Mouse (Mus musculus) neural tube, embryonic 11.5 days (tissue): ENCODE measurements at regions not wholly inside any gene's neighbourhood (a gene's known extent, or its start where the extent isn't known, plus 50 kb on each side); places are given as distances from the start of the nearest gene placed in this dataset.

Experiments
- ATAC-seq: fragments of 200-750 bp; cut with Nextera tagmentation; 2 replicates; pipeline ENCODE4 v1.8.0; 2017; ENCODE audit warnings: moderate number of reproducible peaks, mild to moderate bottlenecking, moderate TSS enrichment, moderate library complexity; ENCODE audit not compliant: insufficient read depth, low FRiP score, low TSS enrichment
- DNase-seq: peaks from one replicate; pipeline ENCODE4 v3.0.0-alpha.2; 2015; ENCODE audit warnings: low spot score
- H3K27ac ChIP-seq: fragments of 300-500 bp; sonication (generic); 2 replicates; pipeline ENCODE4 v1.5.1; 2014; ENCODE audit warnings: low read depth, mild to moderate bottlenecking, low read length
- H3K27me3 ChIP-seq: fragments of 300-500 bp; sonication (generic); 2 replicates; pipeline ENCODE4 v1.6.1; 2014; ENCODE audit warnings: mild to moderate bottlenecking, low read length, mixed read lengths; ENCODE audit not compliant: control insufficient read depth, insufficient read depth
- H3K36me3 ChIP-seq: fragments of 300-500 bp; sonication (generic); 2 replicates; pipeline ENCODE4 v1.6.1; 2014; ENCODE audit warnings: mild to moderate bottlenecking, low read length, moderate library complexity, mixed read lengths; ENCODE audit not compliant: control insufficient read depth, insufficient read depth
- H3K4me1 ChIP-seq: fragments of 300-500 bp; sonication (generic); 2 replicates; pipeline ENCODE4 v1.6.1; 2014; ENCODE audit warnings: low read length, mixed read lengths; ENCODE audit not compliant: control insufficient read depth, insufficient read depth
- H3K4me2 ChIP-seq: fragments of 300-500 bp; sonication (generic); 2 replicates; pipeline ENCODE4 v1.6.1; 2014; ENCODE audit warnings: low read depth, mild to moderate bottlenecking, moderate library complexity
- H3K4me3 ChIP-seq: fragments of 300-500 bp; sonication (generic); 2 replicates; pipeline ENCODE4 v1.5.1; 2014; ENCODE audit warnings: low read depth, low read length
- H3K9ac ChIP-seq: fragments of 300-500 bp; sonication (generic); 2 replicates; pipeline ENCODE4 v1.6.1; 2014; ENCODE audit warnings: mild to moderate bottlenecking, low read length
- H3K9me3 ChIP-seq: fragments of 300-500 bp; sonication (generic); 2 replicates; pipeline ENCODE4 v1.6.1; 2016; ENCODE audit warnings: low read length; ENCODE audit not compliant: control insufficient read depth
- WGBS: fragments of 180-500 bp; shearing (Covaris S2); extraction: QIAGEN DNeasy Blood & Tissue Kit; methylation state at CpG from one replicate; pipeline ENCODE4 v1.1.7; 2014; 5-methylcytosine and 5-hydroxymethylcytosine counted together

DNA sequence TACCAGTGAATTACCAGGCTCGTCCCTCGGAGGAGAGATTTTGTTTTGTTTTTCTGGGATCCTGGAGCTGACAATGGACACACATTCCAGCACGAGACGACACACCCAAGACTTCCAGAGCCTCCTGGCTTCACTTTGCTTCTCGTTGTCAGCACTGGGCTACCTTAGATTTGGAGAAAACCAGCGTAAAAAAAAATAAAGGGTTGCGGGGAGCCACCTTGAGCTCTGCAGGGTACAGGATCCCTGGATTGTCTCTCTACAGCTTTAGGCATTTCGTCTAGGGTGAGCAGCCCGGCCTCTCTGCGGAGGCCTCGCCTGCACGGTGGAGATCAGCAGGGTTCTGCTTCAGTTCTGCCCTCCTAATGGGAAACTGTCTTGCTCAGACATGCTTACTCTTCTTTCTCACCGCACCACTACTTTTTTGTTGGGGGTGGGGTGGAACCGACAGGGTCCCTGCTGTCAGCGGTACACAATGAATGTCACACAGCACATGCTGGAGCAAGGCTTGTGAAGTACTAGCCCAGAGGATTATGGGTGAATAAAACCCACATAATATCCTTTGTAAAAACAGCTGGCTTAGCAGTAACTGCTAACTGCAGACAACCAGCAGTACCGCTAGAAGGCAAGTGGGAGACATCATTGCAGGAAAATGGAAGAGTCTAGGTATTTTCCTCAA is 75.7 kb upstream of the Egfl6 start:
- Histone ChIP-seq H3K27me3 (no peaks in the 10 kb centered on the region), H3K4me1 (no peaks in the 10 kb centered on the region), H3K9ac (peak overlapping the region; percentile 49), H3K27ac (peak overlapping the region; percentile 80), H3K4me2 (peak overlapping the region; percentile 26), H3K9me3 (no peaks in the 10 kb centered on the region), H3K4me3 (no peak overlapping the region), H3K36me3 (no peaks in the 10 kb centered on the region)
- WGBS: 20% methylated on average over 16 of the region's 16 CpGs
- ATAC-seq: peak; percentile 71
- peak; percentile 75 for DNase-seq

- Histone ChIP-seq H3K27ac (no peak overlapping the region), H3K9ac (no peak overlapping the region), H3K9me3 (no peaks in the 10 kb centered on the region), H3K4me1 (no peaks in the 10 kb centered on the region), H3K4me3 (no peak overlapping the region), H3K27me3 (no peaks in the 10 kb centered on the region), H3K36me3 (no peaks in the 10 kb centered on the region), H3K4me2 (no peak overlapping the region)
- WGBS: 28% methylated on average over 6 of the region's 6 CpGs
- ATAC-seq (peak; percentile 35), DNase-seq (no peak)
Measured at GRCm38 (mm10) chrX:166660715-166661042, 75.2 kb upstream of the Egfl6 start.

DNA sequence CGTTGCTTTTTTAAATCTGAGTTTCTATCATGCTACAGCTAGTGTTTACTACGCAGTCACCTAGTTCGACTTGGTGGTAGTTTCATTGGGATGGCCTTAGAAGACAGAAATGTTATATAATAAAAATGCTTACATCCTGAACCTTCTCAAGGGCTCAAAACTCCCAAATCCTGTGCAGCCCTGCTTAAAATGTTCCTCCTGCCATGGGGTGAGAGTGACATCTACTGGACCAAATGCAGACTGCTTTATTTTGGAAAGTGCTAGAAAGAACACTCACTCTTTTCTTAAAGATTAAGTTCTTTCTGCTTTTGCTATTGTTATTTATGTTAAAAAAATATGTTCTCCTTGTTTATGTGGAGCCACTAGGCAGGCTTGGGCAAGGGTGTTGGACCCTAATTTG is 66.9 kb upstream of the Egfl6 start:
- DNase-seq (peak; percentile 47), ATAC-seq (no peak)
- no peak overlapping the region for H3K9ac ChIP-seq
- no peak overlapping the region for H3K4me3 ChIP-seq
- no peaks in the 10 kb centered on the region for H3K9me3 ChIP-seq
- no peak overlapping the region for H3K4me2 ChIP-seq
- no peaks in the 10 kb centered on the region for H3K36me3 ChIP-seq
- H3K4me1 ChIP-seq: no peaks in the 10 kb centered on the region
- no peak overlapping the region for H3K27ac ChIP-seq
- 66% methylated on average over 3 of the region's 3 CpGs for WGBS
- no peaks in the 10 kb centered on the region for H3K27me3 ChIP-seq

GRCm38 (mm10) chrX:166645713-166646112 is 60.2 kb upstream of the Egfl6 start:
- H3K27ac ChIP-seq: no peak overlapping the region
- no peaks in the 10 kb centered on the region for H3K36me3 ChIP-seq
- no peaks in the 10 kb centered on the region for H3K9me3 ChIP-seq
- DNase-seq (no peak), ATAC-seq (no peak)
- H3K9ac ChIP-seq: no peak overlapping the region
- no peaks in the 10 kb centered on the region for H3K4me1 ChIP-seq
- H3K4me3 ChIP-seq: no peak overlapping the region
- 51% methylated on average over 7 of the region's 7 CpGs for WGBS
- H3K27me3 ChIP-seq: no peaks in the 10 kb centered on the region
- no peak overlapping the region for H3K4me2 ChIP-seq

- H3K27ac ChIP-seq: no peak overlapping the region
- H3K27me3 ChIP-seq: no peaks in the 10 kb centered on the region
- no peaks in the 10 kb centered on the region for H3K36me3 ChIP-seq
- DNase-seq: no peak
- no peak overlapping the region for H3K9ac ChIP-seq
- H3K4me2 ChIP-seq: no peak overlapping the region
- H3K4me3 ChIP-seq: no peak overlapping the region
- H3K9me3 ChIP-seq: no peaks in the 10 kb centered on the region
- no peak for ATAC-seq
- H3K4me1 ChIP-seq: no peaks in the 10 kb centered on the region
- 50% methylated on average over 3 of the region's 3 CpGs for WGBS
Measured at GRCm38 (mm10) chrX:166641256-166641655, 55.7 kb upstream of the Egfl6 start.

DNA sequence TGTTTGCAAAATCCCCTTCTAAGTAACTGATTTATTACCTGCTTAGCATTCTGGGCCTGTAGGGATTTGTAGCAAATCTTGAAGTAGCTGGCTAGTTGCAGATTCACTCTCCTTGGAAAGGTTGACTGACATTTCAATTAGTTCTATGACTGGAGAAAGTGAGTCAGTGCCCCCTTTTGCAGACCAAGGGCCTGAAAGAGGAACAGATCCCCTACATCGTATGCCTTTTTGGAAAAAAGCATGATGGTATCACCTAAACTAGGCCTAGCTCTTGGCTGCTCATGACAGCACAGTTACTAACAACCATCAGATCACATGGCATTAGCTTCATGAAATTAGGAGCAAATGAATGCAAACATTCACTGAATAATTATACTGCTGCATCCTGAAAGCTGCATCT is 54.7 kb upstream of the Egfl6 start:
- H3K9ac ChIP-seq: no peak overlapping the region
- DNase-seq: no peak
- no peak for ATAC-seq
- no peaks in the 10 kb centered on the region for H3K9me3 ChIP-seq
- WGBS: 96% methylated on average over 1 of the region's 1 CpGs
- no peak overlapping the region for H3K4me2 ChIP-seq
- no peaks in the 10 kb centered on the region for H3K36me3 ChIP-seq
- no peak overlapping the region for H3K27ac ChIP-seq
- no peak overlapping the region for H3K4me3 ChIP-seq
- H3K27me3 ChIP-seq: no peaks in the 10 kb centered on the region
- no peaks in the 10 kb centered on the region for H3K4me1 ChIP-seq
